Mouse (Mus musculus) bone marrow, adult 2 months (tissue): ENCODE measurements around the gene Pttg1ip.

ENCODE experiments used
- CTCF ChIP-seq: fragments of 200-500 bp; IDR thresholded peaks from 2 replicates; pipeline ENCODE4 v1.5.1; 2011; ENCODE audit warnings: low read length, control low read depth; ENCODE audit not compliant: control insufficient read depth, insufficient read depth
- POLR2A ChIP-seq: fragments of 200-500 bp; IDR thresholded peaks from 2 replicates; pipeline ENCODE4 v1.6.1; 2011; ENCODE audit warnings: low read depth, mild to moderate bottlenecking, control low read depth, low read length, borderline replicate concordance; ENCODE audit not compliant: control insufficient read depth

DNA sequence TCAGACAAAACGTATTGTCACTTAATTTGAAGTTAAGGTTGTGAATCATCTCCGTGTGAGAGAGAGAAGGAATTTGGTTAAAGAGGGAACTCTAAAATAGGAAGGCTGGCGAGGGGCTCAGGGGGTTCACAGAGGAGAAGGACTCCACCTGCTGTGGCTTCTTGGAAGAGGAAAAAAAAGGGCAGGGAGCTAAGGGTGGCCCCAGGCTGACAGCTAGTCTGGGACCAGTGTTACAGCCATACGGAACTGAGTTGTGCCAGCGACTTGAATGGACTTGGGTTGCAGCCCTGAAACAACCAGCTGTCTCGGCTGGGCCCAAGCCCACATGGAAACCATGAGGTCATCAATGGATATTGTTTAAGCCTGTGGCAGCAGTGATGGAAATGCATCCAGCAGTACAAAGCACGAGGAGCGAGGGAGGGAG is 41.6 kb downstream of the Pttg1ip start:
- TF ChIP-seq POLR2A (no peak), CTCF (no peak)
